Mouse (Mus musculus) C2C12 (cell line): ENCODE measurements around the gene Atrn. TPM values are rescaled to one million over a fixed set of nuclear protein-coding genes. Genes with fewer than 3 reads are reported as not detected.

Source experiments
- H3K27me3 ChIP-seq: one replicate; pipeline ENCODE4 v1.6.1; 2011; ENCODE audit not compliant: control insufficient read depth, insufficient read depth, insufficient read length
- H3K36me3 ChIP-seq: one replicate; pipeline ENCODE4 v1.6.1; 2011; ENCODE audit not compliant: control insufficient read depth, insufficient read depth
- H3K4me3 ChIP-seq: one replicate; pipeline ENCODE4 v1.5.1; 2011; ENCODE audit warnings: mild to moderate bottlenecking, control low read depth; ENCODE audit not compliant: poor library complexity, insufficient read depth, severe bottlenecking
- H3K79me2 ChIP-seq: one replicate; pipeline ENCODE4 v1.6.1; 2011; ENCODE audit not compliant: control insufficient read depth, insufficient read depth
- H3K79me3 ChIP-seq: one replicate; pipeline ENCODE4 v1.6.1; 2011; ENCODE audit warnings: low read depth, control low read depth
- H3ac ChIP-seq: one replicate; pipeline ENCODE3; 2011; ENCODE audit warnings: low read depth; ENCODE audit not compliant: control insufficient read depth, insufficient read length
- CEBPB ChIP-seq: IDR thresholded peaks from one replicate; pipeline ENCODE4 v1.6.1; 2011; ENCODE audit warnings: low read depth, mild to moderate bottlenecking, control low read depth, moderate library complexity
- CTCF ChIP-seq: IDR thresholded peaks from one replicate; pipeline ENCODE4 v1.5.1; 2011; ENCODE audit not compliant: control insufficient read depth, insufficient read depth, insufficient read length
- FOSL1 ChIP-seq: IDR thresholded peaks from one replicate; pipeline ENCODE4 v1.8.0; 2011; ENCODE audit warnings: mild to moderate bottlenecking, low read length; ENCODE audit not compliant: poor library complexity, insufficient read depth, severe bottlenecking
- MAX ChIP-seq: IDR thresholded peaks from one replicate; pipeline ENCODE4 v1.6.1; 2011; ENCODE audit warnings: mild to moderate bottlenecking, control low read depth
- MYOD1 ChIP-seq: IDR thresholded peaks from one replicate; pipeline ENCODE4 v1.6.1; 2011; ENCODE audit warnings: low read depth; ENCODE audit not compliant: control insufficient read depth, insufficient read length
- MYOG ChIP-seq: IDR thresholded peaks from one replicate; pipeline ENCODE4 v1.6.1; 2011; ENCODE audit not compliant: control insufficient read depth, insufficient read length; ENCODE audit errors: extremely low read depth
- USF1 ChIP-seq: IDR thresholded peaks from one replicate; pipeline ENCODE4 v1.6.1; 2011; ENCODE audit warnings: low read depth, mild to moderate bottlenecking, control low read depth, moderate library complexity
- microRNA-seq: library from miRNA; unstranded; fragments of <30 nt; microRNA quantifications from one replicate; pipeline ENCODE4, GENCODE M21; 2019; ENCODE audit warnings: borderline microRNAs expressed
- polyA plus RNA-seq: library from polyadenylated mRNA; unstranded; fragments of >200 nt; fragmentation: generic; extraction: Trizol; gene quantifications from one replicate; pipeline ENCODE4 v1.2.1, GENCODE M21; 2012; ENCODE audit warnings: missing spikeins

Atrn gene
- polyA plus RNA-seq, 1 experiment: 5.6 TPM

DNA sequence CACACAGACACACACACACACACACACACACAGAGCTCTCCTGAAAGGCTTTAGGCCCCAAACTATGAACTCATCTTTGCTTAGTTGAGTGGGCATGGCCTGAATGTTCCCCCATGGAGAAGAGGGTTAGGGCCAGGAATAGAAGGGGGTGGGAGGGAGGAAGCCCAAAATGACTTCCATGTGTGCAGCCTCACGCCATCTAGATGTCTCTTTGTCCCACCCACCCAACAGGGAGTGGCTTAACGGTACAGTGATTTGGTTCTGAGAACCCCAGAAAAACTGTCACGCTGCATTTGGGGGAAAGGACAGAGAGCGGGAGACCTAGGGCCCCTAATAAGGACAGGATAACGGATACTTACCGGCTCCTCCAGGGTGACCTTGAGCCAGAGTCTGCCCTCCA lies 154.5 kb downstream of the Atrn start:
- no peak overlapping the region for H3K4me3 ChIP-seq
- H3K36me3 ChIP-seq: no peaks in the 10 kb centered on the region
- TF ChIP-seq CEBPB (no peak), MYOG (no peak), CTCF (no peak), MYOD1 (no peak), MAX (no peak), USF1 (no peak), FOSL1 (no peak)
- no peaks in the 10 kb centered on the region for H3K79me3 ChIP-seq
- H3ac ChIP-seq: no peak overlapping the region
- no peaks in the 10 kb centered on the region for H3K79me2 ChIP-seq
- H3K27me3 ChIP-seq: no peaks in the 10 kb centered on the region

DNA sequence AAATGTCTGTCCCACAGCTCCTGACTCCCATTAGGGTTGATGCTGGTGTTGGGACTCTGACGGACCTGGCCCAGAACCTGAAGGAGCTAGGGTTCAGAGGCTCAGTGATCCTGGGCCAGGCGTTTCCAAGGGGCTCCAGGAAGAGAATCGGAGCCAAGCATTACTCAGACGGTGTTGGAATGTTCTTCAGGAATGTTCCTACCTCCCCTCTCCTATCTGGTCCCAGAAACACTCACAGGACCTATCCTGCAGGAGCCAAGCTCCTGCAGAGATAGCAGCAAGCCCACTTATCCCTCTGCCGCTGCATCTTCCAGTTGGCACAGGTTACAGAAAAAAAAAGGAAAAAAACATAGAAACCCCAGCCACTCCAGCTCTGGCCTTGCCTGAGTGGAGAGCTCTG lies 155.3 kb downstream of the Atrn start:
- no peak overlapping the region for H3K4me3 ChIP-seq
- no peaks in the 10 kb centered on the region for H3K79me2 ChIP-seq
- no peak for TF ChIP-seq MAX
- H3ac ChIP-seq: no peak overlapping the region
- H3K79me3 ChIP-seq: no peaks in the 10 kb centered on the region
- no peaks in the 10 kb centered on the region for H3K36me3 ChIP-seq
- no peaks in the 10 kb centered on the region for H3K27me3 ChIP-seq

DNA sequence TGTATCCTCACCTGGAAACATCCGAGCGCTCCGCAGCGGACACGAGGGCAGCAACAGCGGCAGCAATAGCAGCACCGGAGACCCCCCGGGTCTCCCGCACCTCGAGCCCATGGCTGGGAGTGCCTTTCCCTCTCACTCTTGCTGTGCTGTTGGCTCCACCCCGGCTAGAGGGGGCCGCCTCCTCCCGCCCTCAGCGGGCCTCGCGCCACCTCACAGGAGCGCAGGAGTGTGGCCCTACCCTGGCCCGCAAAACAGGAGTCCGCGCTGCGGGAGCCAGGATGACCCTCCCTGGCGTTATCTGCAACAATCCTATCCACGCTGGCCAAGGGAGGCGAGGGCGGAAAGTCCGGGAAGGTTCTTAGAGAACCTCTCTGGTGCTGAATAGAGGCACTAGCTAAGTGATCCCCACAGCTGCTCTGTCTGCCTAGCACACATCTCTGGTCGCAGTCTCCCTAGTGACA lies 157.1 kb downstream of the Atrn start, which contains the start of gene Adam33:
Gene Adam33 (minus strand): TSS at position 411 of the 461 bp plus-strand sequence.
- no peak for TF ChIP-seq CEBPB
- H3K36me3 ChIP-seq: no peaks in the 10 kb centered on the region
- H3K4me3 ChIP-seq: no peak within 1 kb of the TSS
- H3ac ChIP-seq: no peak within 1 kb of the TSS
- no peaks in the 10 kb centered on the region for H3K27me3 ChIP-seq
- no peaks in the 10 kb centered on the region for H3K79me3 ChIP-seq
- H3K79me2 ChIP-seq: no peaks in the 10 kb centered on the region

DNA sequence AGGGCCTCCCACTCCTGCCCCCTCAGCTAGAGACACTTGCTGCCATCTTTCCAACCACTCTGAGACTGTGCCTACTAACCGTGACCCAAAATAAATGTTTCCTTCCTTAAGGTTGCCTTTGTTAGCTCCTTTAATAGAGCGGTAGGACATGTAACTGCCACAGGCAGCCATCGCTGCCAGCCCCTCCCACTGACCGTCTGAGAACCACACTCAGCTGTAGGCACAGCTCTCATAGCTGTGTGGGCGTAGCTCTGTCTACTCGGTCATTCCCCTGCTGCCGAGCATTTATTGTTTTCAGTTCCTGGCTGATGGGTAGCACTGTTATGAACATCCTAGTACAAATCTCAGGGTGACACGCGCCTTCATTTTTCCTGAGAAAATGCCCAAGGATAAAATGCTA lies 160.0 kb downstream of the Atrn start:
- Histone ChIP-seq H3ac (no peak overlapping the region), H3K27me3 (no peaks in the 10 kb centered on the region), H3K79me3 (no peaks in the 10 kb centered on the region), H3K4me3 (no peak overlapping the region), H3K79me2 (no peaks in the 10 kb centered on the region), H3K36me3 (no peaks in the 10 kb centered on the region)
- no peak for TF ChIP-seq USF1
- TF ChIP-seq MYOG: no peak
- TF ChIP-seq MAX: no peak
- TF ChIP-seq FOSL1: no peak
- TF ChIP-seq MYOD1: no peak
- no peak for TF ChIP-seq CEBPB
- no peak for TF ChIP-seq CTCF

DNA sequence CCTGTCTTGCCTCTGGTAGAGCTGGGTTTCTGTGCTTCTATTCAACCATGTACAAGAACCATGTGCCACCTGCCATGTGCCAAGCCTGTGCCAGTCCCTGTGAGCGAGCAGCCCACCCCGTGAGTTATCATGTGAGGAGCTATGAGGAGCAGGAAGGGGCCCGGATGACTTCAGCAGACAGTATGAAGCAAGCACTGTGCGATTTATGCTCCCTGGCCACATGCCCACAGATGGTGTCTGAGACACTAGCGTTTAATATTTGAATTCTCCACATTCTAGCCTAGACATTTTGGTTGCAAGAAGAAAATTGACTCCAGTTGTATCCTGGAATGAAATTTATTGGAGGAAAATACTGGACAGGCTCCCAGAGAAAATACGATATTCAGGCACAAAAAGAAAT lies 161.2 kb downstream of the Atrn start:
- H3K4me3 ChIP-seq: no peak overlapping the region

DNA sequence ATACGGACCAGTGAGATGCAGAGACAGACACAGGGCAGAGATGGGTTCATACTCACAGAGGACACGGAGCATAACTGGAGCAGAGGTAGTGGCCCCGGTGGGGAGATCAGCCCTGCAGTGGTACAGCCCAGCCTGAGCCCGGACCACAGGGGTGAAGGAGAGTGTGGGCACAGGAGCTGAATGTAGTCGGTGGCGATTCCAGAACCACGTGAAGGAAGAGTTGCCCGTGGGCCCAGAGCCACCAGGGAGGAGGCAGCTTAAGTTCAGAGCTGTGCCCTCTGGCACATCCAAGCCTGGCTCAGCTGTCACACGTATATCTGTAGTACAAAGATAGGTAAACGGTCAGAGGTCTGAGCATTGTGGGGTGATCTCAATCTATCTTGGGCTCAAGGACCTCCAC lies 166.2 kb downstream of the Atrn start:
- Histone ChIP-seq H3K79me3 (no peaks in the 10 kb centered on the region), H3K36me3 (no peaks in the 10 kb centered on the region), H3K4me3 (no peak overlapping the region), H3K79me2 (no peaks in the 10 kb centered on the region), H3K27me3 (no peaks in the 10 kb centered on the region), H3ac (no peak overlapping the region)
- TF ChIP-seq FOSL1 (no peak), MYOG (no peak), MAX (no peak), CTCF (no peak), CEBPB (no peak), USF1 (no peak), MYOD1 (no peak)

More for the DNA sequence above, 161.2 kb downstream of the Atrn start:
- Histone ChIP-seq H3K79me2 (no peaks in the 10 kb centered on the region), H3K27me3 (no peaks in the 10 kb centered on the region), H3ac (no peak overlapping the region), H3K79me3 (no peaks in the 10 kb centered on the region), H3K36me3 (no peaks in the 10 kb centered on the region)
- TF ChIP-seq CTCF: no peak
- TF ChIP-seq CEBPB: peak; percentile 6

Small RNAs within 50 kb of the gene (microRNA-seq; reads per million reads assigned to microRNA genes)
- not detected for gene Mir6973b

Other genes starting within 250 kb of the Atrn start
- gene Ddrgk1, start 241.8 kb upstream of the Atrn start, polyA plus RNA-seq: 80.4 TPM
- 95.9 TPM for gene Itpa, start 238.9 kb upstream of the Atrn start, polyA plus RNA-seq
- 1.9 TPM for gene Slc4a11, start 209.0 kb upstream of the Atrn start, polyA plus RNA-seq
- 11.7 TPM for gene 4930402H24Rik, start 89 bp upstream of the Atrn start, polyA plus RNA-seq
- gene Gfra4, start 136.6 kb downstream of the Atrn start, polyA plus RNA-seq: 0.33 TPM
- gene Adam33, start 157.3 kb downstream of the Atrn start, polyA plus RNA-seq: not detected
- 0.01 TPM for gene Siglec1, start 180.3 kb downstream of the Atrn start, polyA plus RNA-seq
- gene Hspa12b, start 220.8 kb downstream of the Atrn start, polyA plus RNA-seq: 6.0 TPM
- gene Gm11037, start 227.0 kb downstream of the Atrn start, polyA plus RNA-seq: not detected